Comparison of ENCODE assay signal across 24 mouse cellular contexts in genomic region chr2:159734576-159734975, GRCm38 (mm10).
"Had no signal": no experiment of that assay in that cellular context is flagged by ENCODE, and none has a peak within 500 bp of the region (broad histone marks: within the 10 kb centered on the region; RNA-seq: fewer than 3 reads in every experiment).

No protein-coding gene starts in this region.

- H3K4me1 ChIP-seq: limb, embryonic 12.5 days; liver, embryonic 12.5 days had no signal

- DNase-seq: gastrocnemius, postnatal 14 days; gastrocnemius, postnatal 36 days; heart, adult 11 months; heart, adult 2 months; heart, postnatal 14 days; heart, postnatal 36 days; kidney, adult 11 months; kidney, postnatal 14 days; layer of hippocampus, adult 9-11 months; layer of hippocampus, postnatal 36 days; liver; lung, adult 2 months had no signal

- H3K27ac ChIP-seq: heart, adult 2 months; heart, embryonic 13.5 days; heart, embryonic 15.5 days; hindbrain, embryonic 13.5 days; hindbrain, embryonic 15.5 days; hindbrain, postnatal 0 days; kidney, embryonic 15.5 days; kidney, postnatal 0 days; left cerebral cortex, adult 2 months; limb, embryonic 10.5 days; limb, embryonic 12.5 days; liver, embryonic 12.5 days; liver, embryonic 14.5 days had no signal

- H3K36me3 ChIP-seq: heart, embryonic 13.5 days; heart, embryonic 15.5 days; hindbrain, embryonic 13.5 days; hindbrain, embryonic 15.5 days; kidney, embryonic 15.5 days; limb, embryonic 10.5 days; limb, embryonic 12.5 days; liver, embryonic 12.5 days had no signal

- H3K27me3 ChIP-seq: heart, embryonic 13.5 days; heart, embryonic 15.5 days; hindbrain, embryonic 13.5 days; hindbrain, embryonic 15.5 days; kidney, embryonic 15.5 days; limb, embryonic 12.5 days; liver, embryonic 12.5 days had no signal

- H3K4me3 ChIP-seq: heart, adult 2 months; heart, embryonic 13.5 days; heart, embryonic 15.5 days; hindbrain, embryonic 13.5 days; hindbrain, embryonic 15.5 days; kidney, embryonic 15.5 days; left cerebral cortex, adult 2 months; limb, embryonic 10.5 days; limb, embryonic 12.5 days; liver, embryonic 12.5 days had no signal
